ENCODE assay signal across 17 mouse cellular contexts in the genomic region with DNA sequence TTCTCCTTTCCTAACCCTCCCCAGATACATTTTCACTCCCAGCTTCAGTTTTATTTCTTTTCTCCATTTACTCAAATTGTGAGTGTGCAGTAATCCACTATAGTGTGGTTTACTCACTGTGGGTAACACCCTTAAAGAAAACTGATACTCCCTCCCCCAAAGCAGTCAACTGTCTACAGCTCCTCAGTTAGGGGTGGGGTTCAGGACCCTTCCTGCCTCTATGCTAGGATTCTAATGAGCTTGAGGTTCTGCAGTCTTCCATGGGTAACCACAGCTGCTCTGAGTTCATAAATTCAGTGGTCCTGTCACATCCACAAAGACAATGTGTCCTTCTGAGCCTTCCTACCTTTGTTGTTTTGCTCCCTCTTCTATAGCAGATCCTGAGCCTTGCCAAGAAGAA.
"Had no signal": no experiment of that assay in that cellular context is flagged by ENCODE, and none has a peak within 500 bp of the region (broad histone marks: within the 10 kb centered on the region; RNA-seq: fewer than 3 reads in every experiment).

No protein-coding gene starts in this region.

- ATAC-seq: lung, postnatal 0 days; midbrain, embryonic 13.5 days; midbrain, embryonic 15.5 days had no signal

- H3K4me2 ChIP-seq: lung, embryonic 15.5 days; midbrain, embryonic 11.5 days; midbrain, embryonic 13.5 days; midbrain, embryonic 15.5 days; neural tube, embryonic 12.5 days; stomach, embryonic 15.5 days had no signal

- DNase-seq: lung, adult 2 months; lung, postnatal 14 days; lung, postnatal 36 days; right cerebral cortex, postnatal 14 days; thymus, adult 2 months; thymus, postnatal 25 days; thymus, postnatal 4 days had no signal

- H3K27me3 ChIP-seq: lung, embryonic 15.5 days; megakaryocyte, embryonic 14.5 days; midbrain, embryonic 13.5 days; midbrain, embryonic 15.5 days; neural tube, embryonic 12.5 days; stomach, embryonic 15.5 days had no signal

- H3K9me3 ChIP-seq: lung, embryonic 15.5 days; megakaryocyte, embryonic 14.5 days; midbrain, embryonic 13.5 days; midbrain, embryonic 15.5 days; neural tube, embryonic 12.5 days; stomach, embryonic 15.5 days had no signal

- H3K4me1 ChIP-seq: lung, embryonic 15.5 days; megakaryocyte, embryonic 14.5 days; midbrain, embryonic 13.5 days; midbrain, embryonic 15.5 days; neural tube, embryonic 12.5 days; stomach, embryonic 15.5 days had no signal

- H3K36me3 ChIP-seq: lung, embryonic 15.5 days; midbrain, embryonic 13.5 days; midbrain, embryonic 15.5 days; neural tube, embryonic 12.5 days; stomach, embryonic 15.5 days had no signal

- H3K27ac ChIP-seq: lung, embryonic 15.5 days; macrophage; midbrain, embryonic 13.5 days; midbrain, embryonic 15.5 days; neural tube, embryonic 12.5 days; stomach, embryonic 15.5 days; stomach, postnatal 0 days had no signal

- H3K4me3 ChIP-seq: lung, embryonic 15.5 days; megakaryocyte, embryonic 14.5 days; midbrain, embryonic 13.5 days; midbrain, embryonic 15.5 days; neural tube, embryonic 12.5 days; stomach, embryonic 15.5 days had no signal

- H3K9ac ChIP-seq: lung, embryonic 15.5 days; midbrain, embryonic 13.5 days; midbrain, embryonic 15.5 days; neural tube, embryonic 12.5 days; stomach, embryonic 15.5 days had no signal
